Mouse (Mus musculus) CH12.LX (cell line): ENCODE measurements around the gene Ncor1. TPM values are rescaled to one million over a fixed set of nuclear protein-coding genes. Genes with fewer than 3 reads are reported as not detected.
"Not testable (repeated sequence)": the region's sequence is repeated elsewhere in the genome, so short reads cannot be mapped to it uniquely, and the experiment has no call there.

Experiments used
- DNase-seq: peaks from one replicate; pipeline ENCODE4 v3.0.0-alpha.2; 2013; ENCODE audit errors: extremely low read depth
- H3K27ac ChIP-seq: 2 replicates; pipeline ENCODE4 v1.5.1; 2012; ENCODE audit warnings: low read depth, mild to moderate bottlenecking, control low read depth, moderate library complexity; ENCODE audit not compliant: insufficient read depth
- H3K27me3 ChIP-seq: replicated peaks from 2 replicates; pipeline ENCODE3; 2012; ENCODE audit warnings: inconsistent platforms
- H3K36me3 ChIP-seq, 2 experiments: replicated peaks in 1 of 2; 2 replicates each; pipeline versions ENCODE3 to v1.6.1; 2012; ENCODE audit warnings: inconsistent platforms in 1 of 2, low read length in 1 of 2, mild to moderate bottlenecking in 1 of 2, mixed read lengths in 1 of 2, moderate library complexity in 1 of 2; ENCODE audit not compliant: control insufficient read depth in 1 of 2, insufficient read depth in 1 of 2
- H3K4me1 ChIP-seq, 2 experiments: 2 replicates each; pipeline ENCODE4 v1.6.1; 2012; ENCODE audit warnings: inconsistent platforms in 1 of 2, moderate library complexity in 1 of 2; ENCODE audit not compliant: insufficient read depth in 2 of 2, control insufficient read depth in 1 of 2
- H3K4me2 ChIP-seq: 2 replicates; pipeline ENCODE4 v1.6.1; 2012; ENCODE audit warnings: low read depth, mild to moderate bottlenecking, control low read depth; ENCODE audit not compliant: poor library complexity, insufficient read depth, severe bottlenecking
- H3K4me3 ChIP-seq, 3 experiments: fragments of 150-350 bp in 1 of 3; sonication (generic) in 1 of 3; replicated peaks in 1 of 3; 2 replicates each; pipeline versions ENCODE3 to v1.5.1; 2011 to 2012; ENCODE audit warnings: low read depth in 2 of 3, low read length in 2 of 3, mild to moderate bottlenecking in 2 of 3, moderate library complexity in 2 of 3, control low read depth in 1 of 3, improper control_type of control experiment in 1 of 3, inconsistent platforms in 1 of 3, mixed read lengths in 1 of 3; ENCODE audit not compliant: poor library complexity in 1 of 3
- H3K79me2 ChIP-seq: replicated peaks from 2 replicates; pipeline ENCODE4 v1.6.1; 2012; ENCODE audit warnings: mild to moderate bottlenecking, moderate library complexity; ENCODE audit not compliant: control insufficient read depth, poor library complexity, insufficient read depth, severe bottlenecking; ENCODE audit errors: extremely low read depth
- H3K9ac ChIP-seq: 2 replicates; pipeline ENCODE4 v1.6.1; 2012; ENCODE audit warnings: low read depth, mild to moderate bottlenecking, control low read depth, moderate library complexity; ENCODE audit not compliant: insufficient read depth
- H3K9me3 ChIP-seq: replicated peaks from 2 replicates; pipeline ENCODE3; 2012; ENCODE audit warnings: low read length, inconsistent platforms, mixed read lengths
- CHD2 ChIP-seq: IDR thresholded peaks from 2 replicates; pipeline ENCODE4 v1.6.1; 2011; ENCODE audit warnings: low read length, improper control_type of control experiment
- CTCF ChIP-seq, 2 experiments: IDR thresholded peaks in 1 of 2; conservative IDR thresholded peaks in 1 of 2; 2 replicates each; pipeline ENCODE4 v1.5.1; 2011 to 2012; ENCODE audit warnings: low read depth in 2 of 2, low read length in 2 of 2, improper control_type of control experiment in 1 of 2, inconsistent platforms in 1 of 2, mild to moderate bottlenecking in 1 of 2, moderate library complexity in 1 of 2
- ETS1 ChIP-seq: conservative IDR thresholded peaks from 2 replicates; pipeline ENCODE4 v1.6.1; 2012; ENCODE audit warnings: low read depth, mild to moderate bottlenecking, inconsistent platforms, low read length, improper control_type of control experiment, moderate library complexity
- KAT2A ChIP-seq: IDR thresholded peaks from 2 replicates; pipeline ENCODE4 v1.6.1; 2012; ENCODE audit warnings: low read length, improper control_type of control experiment, inconsistent platforms; ENCODE audit not compliant: insufficient replicate concordance
- MAFK ChIP-seq: IDR thresholded peaks from 2 replicates; pipeline ENCODE4 v1.6.1; 2011; ENCODE audit warnings: low read length, improper control_type of control experiment; ENCODE audit not compliant: insufficient replicate concordance
- MXI1 ChIP-seq: IDR thresholded peaks from 2 replicates; pipeline ENCODE4 v1.6.1; 2011; ENCODE audit warnings: mild to moderate bottlenecking, low read depth, low read length, improper control_type of control experiment
- MYC ChIP-seq: IDR thresholded peaks from 2 replicates; pipeline ENCODE4 v1.6.1; 2011; ENCODE audit warnings: low read depth, mild to moderate bottlenecking, improper control_type of control experiment, low read length
- NELFE ChIP-seq: IDR thresholded peaks from 2 replicates; pipeline ENCODE4 v1.6.1; 2011; ENCODE audit warnings: low read depth, low read length, improper control_type of control experiment
- PAX5 ChIP-seq: IDR thresholded peaks from 2 replicates; pipeline ENCODE4 v1.6.1; 2012; ENCODE audit warnings: low read length, inconsistent platforms, mixed read lengths
- POLR2AphosphoS2 ChIP-seq: IDR thresholded peaks from 2 replicates; pipeline ENCODE4 v1.6.1; 2011; ENCODE audit warnings: low read depth, low read length, improper control_type of control experiment
- RCOR1 ChIP-seq: conservative IDR thresholded peaks from 2 replicates; pipeline ENCODE4 v1.6.1; 2012; ENCODE audit warnings: low read depth, mild to moderate bottlenecking, inconsistent platforms, low read length, improper control_type of control experiment
- SIN3A ChIP-seq: IDR thresholded peaks from 2 replicates; pipeline ENCODE4 v1.6.1; 2012; ENCODE audit warnings: low read length, improper control_type of control experiment, inconsistent platforms
- USF1 ChIP-seq: IDR thresholded peaks from 2 replicates; pipeline ENCODE4 v1.6.1; 2014; ENCODE audit warnings: low read depth, mild to moderate bottlenecking, inconsistent platforms, low read length, improper control_type of control experiment
- ZNF384 ChIP-seq: IDR thresholded peaks from 2 replicates; pipeline ENCODE4 v1.6.1; 2012; ENCODE audit warnings: low read depth, low read length, improper control_type of control experiment, inconsistent platforms
- dilution Hi-C: fragments of 300-500 bp; cut with MboI; formaldehyde crosslinking; loops from 2 replicates; pipeline ENCODE4 v1.14.3; 2020; ENCODE audit warnings: low sequenced_read_pairs; ENCODE audit not compliant: extremely low pct_unique_long_range_greater_than_20kb, extremely low pct_ligation_motif_present
- in situ Hi-C: fragments of 300-500 bp; cut with MboI; formaldehyde crosslinking; loops from 3 replicates; pipeline ENCODE4 v1.14.3; 2019; ENCODE audit warnings: low sequenced_read_pairs, low pct_ligation_motif_present, low pct_unique_long_range_greater_than_20kb, mixed read lengths
- polyA plus RNA-seq: library from polyadenylated mRNA; unstranded; fragments of >175 nt; gene quantifications from 2 replicates; pipeline ENCODE4 v1.2.1, GENCODE M21; 2012; ENCODE audit warnings: low read depth; ENCODE audit not compliant: insufficient read length
- total RNA-seq, 2 experiments: library from RNA; depleted of rRNA; stranded (reverse); fragments of 300-350 nt in 1 of 2; fragments of >200 nt in 1 of 2; gene quantifications; 2 replicates each; pipeline ENCODE4 v1.2.3; 2012 to 2014

Gene Ncor1
- total and polyA plus RNA-seq, 3 experiments: 76.3 to 232 (median 83.8) TPM

GRCm38 (mm10) chr11:62387608-62388330 lies 70.6 kb downstream of the Ncor1 start (continued):
- TF ChIP-seq MYC (peak; percentile 94), SIN3A (peak; percentile 56), CTCF (conservative IDR thresholded peaks at IDR 0.05 in 1 of 2, IDR thresholded peaks at IDR 0.05 in 1 of 2; ENCODE audit: low read depth in 2 of 2, low read length in 2 of 2) (no peak), POLR2AphosphoS2 (no peak)
- TF ChIP-seq, all 38 proteins: peak for 18

DNA sequence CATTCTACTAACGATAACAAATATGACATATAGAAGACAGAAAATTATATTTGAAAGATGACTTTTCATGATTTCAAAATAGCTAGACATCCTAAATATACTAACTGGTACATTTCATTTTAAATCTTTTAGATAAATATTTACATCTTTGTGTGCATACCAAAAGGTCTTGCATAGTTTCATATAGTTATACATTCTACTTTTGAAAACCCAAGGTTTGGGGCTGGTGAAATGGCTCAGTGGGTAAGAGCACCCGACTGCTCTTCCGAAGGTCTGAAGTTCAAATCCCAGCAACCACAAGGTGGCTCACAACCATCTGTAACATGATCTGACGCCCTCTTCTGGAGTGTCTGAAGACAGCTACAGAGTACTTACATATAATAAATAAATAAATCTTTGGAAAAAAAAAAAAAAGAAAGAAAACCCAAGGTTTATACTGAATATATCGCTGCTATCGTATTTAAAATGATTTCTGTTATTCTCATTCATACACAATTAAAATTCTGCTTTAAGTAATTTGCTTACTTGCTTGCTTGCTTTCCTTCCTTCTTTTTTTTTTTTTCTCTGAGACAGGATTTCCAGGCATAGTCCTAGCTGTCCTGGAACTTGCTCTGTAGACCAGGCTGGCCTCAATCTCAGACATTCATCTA lies 81.0 kb downstream of the Ncor1 start:
- not testable (repeated sequence) for H3K4me2 ChIP-seq, H3K27me3 ChIP-seq, H3K79me2 ChIP-seq, H3K9me3 ChIP-seq
- H3K36me3 ChIP-seq: peaks cover 39 to 79% of the 10 kb centered on the region in 2 experiments
- TF ChIP-seq CTCF (conservative IDR thresholded peaks at IDR 0.05 in 1 of 2, IDR thresholded peaks at IDR 0.05 in 1 of 2; ENCODE audit: low read depth in 2 of 2, low read length in 2 of 2) (peak in 1 of 2 experiments; percentile 63; a peak in 2 of 4 replicates), ZNF384 (peak; percentile 40), NELFE (0 out of 2 replicates have a peak, but pooled peaks have one; percentile 20)
- TF ChIP-seq, all 38 proteins: peak for 3; not testable (repeated sequence) for 35
- H3K9ac ChIP-seq, H3K4me3 ChIP-seq, in situ Hi-C loops, dilution Hi-C loops, DNase-seq, H3K27ac ChIP-seq, H3K4me1 ChIP-seq: not testable (repeated sequence)

- in situ Hi-C loops: no loop called here
- dilution Hi-C loops: no loop called here
- H3K27me3 ChIP-seq: no peaks in the 10 kb centered on the region
- no peak overlapping the region for H3K4me3 ChIP-seq
- TF ChIP-seq RCOR1 (no peak), MXI1 (no peak), USF1 (no peak), MAFK (no peak), PAX5 (no peak), CHD2 (no peak), SIN3A (no peak), ETS1 (no peak), KAT2A (no peak)
- no peaks in the 10 kb centered on the region; the same call in 1 of the 2 replicates for H3K79me2 ChIP-seq
- peaks cover 2 to 7% of the 10 kb centered on the region in 2 experiments; a peak in 2 of 4 replicates for H3K4me1 ChIP-seq
- H3K9ac ChIP-seq: no peak overlapping the region
- peaks cover 36 to 84% of the 10 kb centered on the region in 2 experiments for H3K36me3 ChIP-seq
- H3K27ac ChIP-seq: no peak overlapping the region
- H3K9me3 ChIP-seq: no peaks in the 10 kb centered on the region
- H3K4me2 ChIP-seq: no peak overlapping the region
- DNase-seq: no peak
These were observed 86.6 kb downstream of the Ncor1 start for GRCm38 (mm10) chr11:62371776-62372175.
